Mouse (Mus musculus): ENCODE data around the gene Tifa. TPM values are rescaled to one million over a fixed set of nuclear protein-coding genes. Genes with fewer than 3 reads are reported as not detected.

The Tifa gene
- polyA plus RNA-seq, 1 experiment from 2014 or later, result 3.0 TPM

GRCm38 (mm10) chr3:127818694-127819663 is 29.4 kb downstream of the Tifa start:
- Histone ChIP-seq H3K27ac (replicated peaks; ENCODE audit: low read depth, low read length) (no peak overlapping the region), H3K4me3 (ENCODE audit: low read depth, low read length) (no peak overlapping the region), H3K36me3 (replicated peaks; ENCODE audit: control insufficient read depth, insufficient read depth, low read depth, low read length) (no peaks in the 10 kb centered on the region; the same call in 1 of the 2 replicates), H3K9me3 (replicated peaks; ENCODE audit: control insufficient read depth, low read length) (no peaks in the 10 kb centered on the region), H3K4me2 (ENCODE audit: low read depth, low read length) (no peak overlapping the region), H3K27me3 (ENCODE audit: control insufficient read depth, insufficient read depth, low read length) (no peaks in the 10 kb centered on the region), H3K9ac (replicated peaks; ENCODE audit: low read length) (no peak overlapping the region), H3K4me1 (ENCODE audit: control insufficient read depth, insufficient read depth, low read length) (no peaks in the 10 kb centered on the region)
- ATAC-seq (replicated peaks; ENCODE audit: insufficient number of reproducible peaks, low FRiP score, low TSS enrichment, low read depth) (no peak), DNase-seq (ENCODE audit: low spot score) (no peak)
- WGBS, result 83% methylated on average over 11 of the region's 11 CpGs

GRCm38 (mm10) chr3:127820400-127820799 is 30.8 kb downstream of the Tifa start:
- 89% methylated on average over 1 of the region's 1 CpGs for WGBS

GRCm38 (mm10) chr3:127821209-127821608 is 31.6 kb downstream of the Tifa start:
- 88% methylated on average over 5 of the region's 5 CpGs for WGBS
- no peak overlapping the region for H3K27ac ChIP-seq (replicated peaks; ENCODE audit: low read depth, low read length)
- no peaks in the 10 kb centered on the region for H3K9me3 ChIP-seq (replicated peaks; ENCODE audit: control insufficient read depth, low read length)
- no peak overlapping the region for H3K4me2 ChIP-seq (ENCODE audit: low read depth, low read length)
- no peak overlapping the region for H3K9ac ChIP-seq (replicated peaks; ENCODE audit: low read length)
- H3K4me1 ChIP-seq (ENCODE audit: control insufficient read depth, insufficient read depth, low read length), result no peaks in the 10 kb centered on the region
- ATAC-seq (replicated peaks; ENCODE audit: insufficient number of reproducible peaks, low FRiP score, low TSS enrichment, low read depth) (no peak), DNase-seq (ENCODE audit: low spot score) (no peak)
- H3K4me3 ChIP-seq (ENCODE audit: low read depth, low read length), result no peak overlapping the region
- no peaks in the 10 kb centered on the region for H3K27me3 ChIP-seq (ENCODE audit: control insufficient read depth, insufficient read depth, low read length)
- H3K36me3 ChIP-seq (replicated peaks; ENCODE audit: control insufficient read depth, insufficient read depth, low read depth, low read length), result no peaks in the 10 kb centered on the region; the same call in 1 of the 2 replicates

More at GRCm38 (mm10) chr3:127820400-127820799, 30.8 kb downstream of the Tifa start:
- ATAC-seq (replicated peaks; ENCODE audit: insufficient number of reproducible peaks, low FRiP score, low TSS enrichment, low read depth) (no peak), DNase-seq (ENCODE audit: low spot score) (no peak)
- Histone ChIP-seq H3K9me3 (replicated peaks; ENCODE audit: control insufficient read depth, low read length) (no peaks in the 10 kb centered on the region), H3K27ac (replicated peaks; ENCODE audit: low read depth, low read length) (no peak overlapping the region), H3K4me1 (ENCODE audit: control insufficient read depth, insufficient read depth, low read length) (no peaks in the 10 kb centered on the region), H3K36me3 (replicated peaks; ENCODE audit: control insufficient read depth, insufficient read depth, low read depth, low read length) (no peaks in the 10 kb centered on the region; the same call in 1 of the 2 replicates), H3K4me2 (ENCODE audit: low read depth, low read length) (no peak overlapping the region), H3K9ac (replicated peaks; ENCODE audit: low read length) (no peak overlapping the region), H3K27me3 (ENCODE audit: control insufficient read depth, insufficient read depth, low read length) (no peaks in the 10 kb centered on the region), H3K4me3 (ENCODE audit: low read depth, low read length) (no peak overlapping the region)

- Histone ChIP-seq H3K36me3 (replicated peaks; ENCODE audit: control insufficient read depth, insufficient read depth, low read depth, low read length) (no peaks in the 10 kb centered on the region; the same call in 1 of the 2 replicates), H3K4me1 (ENCODE audit: control insufficient read depth, insufficient read depth, low read length) (no peaks in the 10 kb centered on the region), H3K9me3 (replicated peaks; ENCODE audit: control insufficient read depth, low read length) (no peaks in the 10 kb centered on the region), H3K27ac (replicated peaks; ENCODE audit: low read depth, low read length) (no peak overlapping the region), H3K9ac (replicated peaks; ENCODE audit: low read length) (no peak overlapping the region), H3K4me2 (ENCODE audit: low read depth, low read length) (no peak overlapping the region), H3K27me3 (ENCODE audit: control insufficient read depth, insufficient read depth, low read length) (no peaks in the 10 kb centered on the region), H3K4me3 (ENCODE audit: low read depth, low read length) (no peak overlapping the region)
- 86% methylated on average over 17 of the region's 17 CpGs for WGBS
- DNase-seq (ENCODE audit: low spot score) (no peak), ATAC-seq (replicated peaks; ENCODE audit: insufficient number of reproducible peaks, low FRiP score, low TSS enrichment, low read depth) (no peak)
Measured at GRCm38 (mm10) chr3:127823886-127824863, 34.6 kb downstream of the Tifa start.

GRCm38 (mm10) chr3:127826503-127826902 is 36.9 kb downstream of the Tifa start:
- Histone ChIP-seq H3K9me3 (replicated peaks; ENCODE audit: control insufficient read depth, low read length) (no peaks in the 10 kb centered on the region), H3K27me3 (ENCODE audit: control insufficient read depth, insufficient read depth, low read length) (no peaks in the 10 kb centered on the region), H3K36me3 (replicated peaks; ENCODE audit: control insufficient read depth, insufficient read depth, low read depth, low read length) (no peaks in the 10 kb centered on the region), H3K4me3 (ENCODE audit: low read depth, low read length) (no peak overlapping the region), H3K27ac (replicated peaks; ENCODE audit: low read depth, low read length) (no peak overlapping the region), H3K4me1 (ENCODE audit: control insufficient read depth, insufficient read depth, low read length) (no peaks in the 10 kb centered on the region), H3K9ac (replicated peaks; ENCODE audit: low read length) (no peak overlapping the region), H3K4me2 (ENCODE audit: low read depth, low read length) (no peak overlapping the region)
- ATAC-seq (replicated peaks; ENCODE audit: insufficient number of reproducible peaks, low FRiP score, low TSS enrichment, low read depth) (no peak), DNase-seq (ENCODE audit: low spot score) (no peak)
- WGBS, result 82% methylated on average over 7 of the region's 7 CpGs

GRCm38 (mm10) chr3:127827123-127827522 is 37.5 kb downstream of the Tifa start:
- Histone ChIP-seq H3K9ac (replicated peaks; ENCODE audit: low read length) (no peak overlapping the region), H3K27ac (replicated peaks; ENCODE audit: low read depth, low read length) (no peak overlapping the region), H3K9me3 (replicated peaks; ENCODE audit: control insufficient read depth, low read length) (no peaks in the 10 kb centered on the region), H3K36me3 (replicated peaks; ENCODE audit: control insufficient read depth, insufficient read depth, low read depth, low read length) (no peaks in the 10 kb centered on the region), H3K4me2 (ENCODE audit: low read depth, low read length) (no peak overlapping the region), H3K4me1 (ENCODE audit: control insufficient read depth, insufficient read depth, low read length) (no peaks in the 10 kb centered on the region), H3K27me3 (ENCODE audit: control insufficient read depth, insufficient read depth, low read length) (no peaks in the 10 kb centered on the region), H3K4me3 (ENCODE audit: low read depth, low read length) (no peak overlapping the region)
- 45% methylated on average over 7 of the region's 7 CpGs for WGBS
- no peak for ATAC-seq (replicated peaks; ENCODE audit: insufficient number of reproducible peaks, low FRiP score, low TSS enrichment, low read depth)
- DNase-seq (ENCODE audit: low spot score), result no peak

GRCm38 (mm10) chr3:127830183-127830582 is 40.6 kb downstream of the Tifa start:
- no peak overlapping the region for H3K27ac ChIP-seq (replicated peaks; ENCODE audit: low read depth, low read length)
- DNase-seq (ENCODE audit: low spot score), result no peak
- H3K27me3 ChIP-seq (ENCODE audit: control insufficient read depth, insufficient read depth, low read length), result no peaks in the 10 kb centered on the region
- no peak overlapping the region for H3K4me2 ChIP-seq (ENCODE audit: low read depth, low read length)
- ATAC-seq (replicated peaks; ENCODE audit: insufficient number of reproducible peaks, low FRiP score, low TSS enrichment, low read depth), result no peak
- no peak overlapping the region for H3K9ac ChIP-seq (replicated peaks; ENCODE audit: low read length)
- H3K9me3 ChIP-seq (replicated peaks; ENCODE audit: control insufficient read depth, low read length), result no peaks in the 10 kb centered on the region
- 94% methylated on average over 10 of the region's 10 CpGs for WGBS
- H3K36me3 ChIP-seq (replicated peaks; ENCODE audit: control insufficient read depth, insufficient read depth, low read depth, low read length), result no peaks in the 10 kb centered on the region
- H3K4me1 ChIP-seq (ENCODE audit: control insufficient read depth, insufficient read depth, low read length), result no peaks in the 10 kb centered on the region
- no peak overlapping the region for H3K4me3 ChIP-seq (ENCODE audit: low read depth, low read length)
